Mouse (Mus musculus) embryonic facial prominence, embryonic 14.5 days (tissue): ENCODE measurements around the gene Dll1. TPM values are rescaled to one million over a fixed set of nuclear protein-coding genes. Genes with fewer than 3 reads are reported as not detected.
A peak's percentile ranks its signal among the peaks of the same experiment; 100 is the strongest.

Experiments used
- ATAC-seq: fragments of 200-750 bp; cut with Nextera tagmentation; 2 replicates; pipeline ENCODE4 v1.8.0; 2017; ENCODE audit warnings: low read depth, moderate number of reproducible peaks, moderate TSS enrichment
- DNase-seq: peaks from one replicate; pipeline ENCODE4 v3.0.0-alpha.2; 2015; ENCODE audit warnings: low spot score
- H3K27ac ChIP-seq: fragments of 300-500 bp; sonication (generic); replicated peaks from 2 replicates; pipeline ENCODE4 v1.5.1; 2014; ENCODE audit warnings: low read depth, mild to moderate bottlenecking, low read length, moderate library complexity
- H3K27me3 ChIP-seq: fragments of 300-500 bp; sonication (generic); replicated peaks from 2 replicates; pipeline ENCODE4 v1.6.1; 2014; ENCODE audit warnings: low read length; ENCODE audit not compliant: control insufficient read depth, insufficient read depth
- H3K36me3 ChIP-seq: fragments of 300-500 bp; sonication (generic); 2 replicates; pipeline ENCODE4 v1.6.1; 2014; ENCODE audit warnings: low read length, mixed read lengths; ENCODE audit not compliant: control insufficient read depth, insufficient read depth
- H3K4me1 ChIP-seq: fragments of 300-500 bp; sonication (generic); 2 replicates; pipeline ENCODE4 v1.6.1; 2014; ENCODE audit warnings: antibody characterized with exemption, low read length; ENCODE audit not compliant: control insufficient read depth, insufficient read depth
- H3K4me2 ChIP-seq: fragments of 300-500 bp; sonication (generic); 2 replicates; pipeline ENCODE4 v1.6.1; 2014; ENCODE audit warnings: low read depth, mild to moderate bottlenecking, low read length, moderate library complexity, mixed read lengths
- H3K4me3 ChIP-seq: fragments of 300-500 bp; sonication (generic); 2 replicates; pipeline ENCODE4 v1.5.1; 2014; ENCODE audit warnings: low read depth, mild to moderate bottlenecking, low read length
- H3K9ac ChIP-seq: fragments of 300-500 bp; sonication (generic); 2 replicates; pipeline ENCODE4 v1.6.1; 2014; ENCODE audit warnings: low read depth, mild to moderate bottlenecking, low read length, moderate library complexity, mixed read lengths
- H3K9me3 ChIP-seq: fragments of 300-500 bp; sonication (generic); 2 replicates; pipeline ENCODE4 v1.6.1; 2016; ENCODE audit warnings: low read length; ENCODE audit not compliant: control insufficient read depth
- WGBS: fragments of 180-500 bp; shearing (Covaris S2); extraction: QIAGEN DNeasy Blood & Tissue Kit; methylation state at CpG from one replicate; pipeline ENCODE4 v1.1.7; 2014; 5-methylcytosine and 5-hydroxymethylcytosine counted together
- polyA plus RNA-seq: library from polyadenylated mRNA; unstranded; fragments of >200 nt; fragmentation: Nextera tagmentation; extraction: Ambion mirVana; gene quantifications from 2 replicates; pipeline ENCODE4 v1.2.1, GENCODE M21; 2014

The Dll1 gene
- polyA plus RNA-seq, 1 experiment from 2014 or later, result 8.7 TPM

- Histone ChIP-seq H3K4me2 (no peak overlapping the region), H3K4me3 (no peak overlapping the region), H3K9ac (no peak overlapping the region), H3K4me1 (no peaks in the 10 kb centered on the region; the same call in 1 of the 2 replicates), H3K9me3 (no peaks in the 10 kb centered on the region), H3K27me3 (no peaks in the 10 kb centered on the region), H3K27ac (no peak overlapping the region), H3K36me3 (no peaks in the 10 kb centered on the region)
- DNase-seq (no peak), ATAC-seq (no peak)
- 82% methylated on average over 5 of the region's 5 CpGs for WGBS
Observed at GRCm38 (mm10) chr17:15356526-15356925, 20.1 kb downstream of the Dll1 start.

- Histone ChIP-seq H3K4me3 (no peak overlapping the region), H3K9me3 (no peaks in the 10 kb centered on the region), H3K9ac (no peak overlapping the region), H3K4me1 (no peaks in the 10 kb centered on the region; the same call in 1 of the 2 replicates), H3K27ac (no peak overlapping the region), H3K27me3 (no peaks in the 10 kb centered on the region), H3K36me3 (no peaks in the 10 kb centered on the region), H3K4me2 (no peak overlapping the region)
- DNase-seq, result no peak
- WGBS, result 81% methylated on average over 3 of the region's 3 CpGs
- ATAC-seq, result no peak
Observed at GRCm38 (mm10) chr17:15355072-15355471, 21.6 kb downstream of the Dll1 start.

DNA sequence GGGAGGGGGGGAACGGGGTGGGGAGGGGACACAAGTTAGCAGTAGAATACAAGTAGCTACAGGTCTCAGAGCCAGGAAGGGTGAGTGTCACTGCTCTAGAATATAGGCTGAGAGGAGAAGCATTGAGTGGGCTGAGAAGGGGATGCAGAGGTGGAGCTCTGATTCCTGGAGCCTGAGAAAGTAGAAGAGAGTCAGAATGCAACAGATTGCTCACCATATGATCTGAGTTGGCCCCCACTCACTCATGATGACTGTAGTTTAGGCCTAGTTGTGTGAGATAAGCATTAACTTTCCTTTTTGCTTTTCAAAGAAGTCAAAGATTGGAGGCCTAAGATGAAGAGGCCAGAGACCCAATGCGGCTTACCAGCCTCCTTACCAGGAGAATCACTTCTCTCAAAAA is 22.7 kb downstream of the Dll1 start:
- WGBS, result 65% methylated on average over 2 of the region's 2 CpGs
- Histone ChIP-seq H3K36me3 (no peaks in the 10 kb centered on the region), H3K4me2 (no peak overlapping the region), H3K27me3 (no peaks in the 10 kb centered on the region), H3K9ac (no peak overlapping the region), H3K27ac (no peak overlapping the region), H3K9me3 (no peaks in the 10 kb centered on the region), H3K4me3 (no peak overlapping the region), H3K4me1 (no peaks in the 10 kb centered on the region; the same call in 1 of the 2 replicates)
- DNase-seq (no peak), ATAC-seq (no peak)

GRCm38 (mm10) chr17:15352869-15353610 is 23.6 kb downstream of the Dll1 start:
- 51% methylated on average over 10 of the region's 10 CpGs for WGBS
- no peak overlapping the region for H3K4me2 ChIP-seq
- no peak overlapping the region for H3K27ac ChIP-seq
- no peak overlapping the region for H3K4me3 ChIP-seq
- no peaks in the 10 kb centered on the region for H3K27me3 ChIP-seq
- H3K9ac ChIP-seq, result no peak overlapping the region
- H3K4me1 ChIP-seq, result no peaks in the 10 kb centered on the region; the same call in 1 of the 2 replicates
- no peaks in the 10 kb centered on the region for H3K36me3 ChIP-seq
- H3K9me3 ChIP-seq, result no peaks in the 10 kb centered on the region
- DNase-seq (no peak), ATAC-seq (peak; percentile 47; the same call in 1 of the 2 replicates)

GRCm38 (mm10) chr17:15350152-15350551 is 26.5 kb downstream of the Dll1 start:
- H3K9me3 ChIP-seq, result no peaks in the 10 kb centered on the region
- DNase-seq (no peak), ATAC-seq (no peak)
- no peak overlapping the region for H3K4me3 ChIP-seq
- 53% methylated on average over 2 of the region's 2 CpGs for WGBS
- no peak overlapping the region for H3K9ac ChIP-seq
- H3K36me3 ChIP-seq, result no peaks in the 10 kb centered on the region
- no peaks in the 10 kb centered on the region for H3K27me3 ChIP-seq
- H3K27ac ChIP-seq, result no peak overlapping the region
- no peak overlapping the region for H3K4me2 ChIP-seq
- H3K4me1 ChIP-seq, result no peaks in the 10 kb centered on the region; the same call in 1 of the 2 replicates

GRCm38 (mm10) chr17:15343071-15343822 is 33.4 kb downstream of the Dll1 start:
- Histone ChIP-seq H3K36me3 (no peaks in the 10 kb centered on the region), H3K4me2 (no peak overlapping the region)
- ATAC-seq, result peak; percentile 89; the same call in 1 of the 2 replicates

GRCm38 (mm10) chr17:15337906-15338305 is 38.8 kb downstream of the Dll1 start:
- Histone ChIP-seq H3K4me3 (no peak overlapping the region), H3K27me3 (no peaks in the 10 kb centered on the region), H3K4me2 (no peak overlapping the region), H3K27ac (no peak overlapping the region), H3K9me3 (no peaks in the 10 kb centered on the region), H3K36me3 (no peaks in the 10 kb centered on the region), H3K9ac (no peak overlapping the region), H3K4me1 (no peaks in the 10 kb centered on the region)
- ATAC-seq (no peak), DNase-seq (no peak)
- WGBS, result 67% methylated on average over 1 of the region's 1 CpGs

More at GRCm38 (mm10) chr17:15343071-15343822, 33.4 kb downstream of the Dll1 start:
- DNase-seq, result peak; percentile 66
- Histone ChIP-seq H3K27ac (no peak overlapping the region), H3K9me3 (no peaks in the 10 kb centered on the region), H3K9ac (no peak overlapping the region), H3K4me3 (no peak overlapping the region), H3K4me1 (no peaks in the 10 kb centered on the region), H3K27me3 (no peaks in the 10 kb centered on the region)
- WGBS, result 30% methylated on average over 14 of the region's 14 CpGs

GRCm38 (mm10) chr17:15329740-15330318 is 46.8 kb downstream of the Dll1 start:
- 74% methylated on average over 10 of the region's 10 CpGs for WGBS
- Histone ChIP-seq H3K9me3 (no peaks in the 10 kb centered on the region), H3K9ac (no peak overlapping the region), H3K27ac (no peak overlapping the region), H3K4me1 (no peaks in the 10 kb centered on the region), H3K27me3 (no peaks in the 10 kb centered on the region), H3K4me3 (no peak overlapping the region), H3K4me2 (no peak overlapping the region), H3K36me3 (no peaks in the 10 kb centered on the region)
- DNase-seq, result peak; percentile 54
- peak; percentile 70 for ATAC-seq
